Mouse (Mus musculus) megakaryocyte, embryonic 14.5 days (primary cell): ENCODE measurements at regions not wholly inside any gene's neighbourhood (a gene's known extent, or its start where the extent isn't known, plus 50 kb on each side); places are given as distances from the start of the nearest gene placed in this dataset.

Experiments
- H3K27me3 ChIP-seq: replicated peaks from 2 replicates; pipeline ENCODE3; 2012; ENCODE audit warnings: inconsistent platforms
- H3K36me3 ChIP-seq: replicated peaks from 2 replicates; pipeline ENCODE3; 2012; ENCODE audit warnings: low read length, inconsistent platforms, mixed read lengths
- H3K4me1 ChIP-seq: 2 replicates; pipeline ENCODE4 v1.6.1; 2012; ENCODE audit warnings: inconsistent platforms
- H3K4me3 ChIP-seq: replicated peaks from 2 replicates; pipeline ENCODE3; 2012; ENCODE audit warnings: moderate library complexity, mild to moderate bottlenecking, inconsistent platforms
- H3K9me3 ChIP-seq: 2 replicates; pipeline ENCODE4 v1.6.1; 2012; ENCODE audit warnings: inconsistent platforms
- FLI1 ChIP-seq: IDR thresholded peaks from 2 replicates; pipeline ENCODE4 v1.6.1; 2012; ENCODE audit warnings: low read length, inconsistent platforms, mixed read lengths
- GATA1 ChIP-seq: IDR thresholded peaks from 3 replicates; pipeline ENCODE4 v1.6.1; 2012; ENCODE audit warnings: mixed read lengths, low read length, inconsistent platforms, borderline replicate concordance

DNA sequence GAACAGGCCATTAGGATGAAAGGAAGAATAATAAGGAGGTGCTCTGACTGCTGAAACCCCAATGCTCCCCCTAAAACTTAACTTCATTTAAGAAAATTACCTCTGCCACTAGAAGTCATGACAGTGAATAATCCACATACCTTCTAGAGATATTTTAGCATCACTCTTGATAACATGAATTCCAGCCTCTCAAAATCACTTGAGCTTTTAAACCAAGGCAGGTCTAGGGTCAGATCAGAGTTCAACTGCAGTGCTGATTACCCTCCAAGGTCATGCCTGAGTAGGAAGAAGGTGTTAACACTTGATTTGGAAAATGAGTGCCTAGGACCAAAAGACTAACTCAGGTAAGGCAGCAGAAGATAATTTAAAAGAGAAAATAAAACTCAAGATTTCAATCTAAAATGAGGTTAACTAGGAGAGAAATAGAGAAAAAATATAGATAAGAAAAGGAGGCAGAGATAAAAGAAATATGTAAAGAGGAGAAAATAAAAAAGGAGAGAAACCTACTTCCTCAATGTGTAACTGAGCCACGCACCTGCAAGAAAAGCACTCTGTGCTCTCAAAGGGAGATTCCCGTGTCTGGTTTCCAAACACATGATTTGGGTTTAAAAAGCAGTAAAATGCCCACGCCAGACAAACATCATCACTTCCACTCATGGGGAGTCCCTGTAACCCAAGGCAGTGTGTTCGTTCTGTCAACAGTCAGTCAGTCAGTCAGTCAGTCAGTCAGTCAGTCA is 229.8 kb downstream of the Trib2 start:
- no peaks in the 10 kb centered on the region for H3K27me3 ChIP-seq
- no peaks in the 10 kb centered on the region for H3K36me3 ChIP-seq
- H3K9me3 ChIP-seq, result no peaks in the 10 kb centered on the region
- TF ChIP-seq FLI1, result no peak
- TF ChIP-seq GATA1, result no peak
- H3K4me3 ChIP-seq, result no peak overlapping the region
- H3K4me1 ChIP-seq, result no peaks in the 10 kb centered on the region

DNA sequence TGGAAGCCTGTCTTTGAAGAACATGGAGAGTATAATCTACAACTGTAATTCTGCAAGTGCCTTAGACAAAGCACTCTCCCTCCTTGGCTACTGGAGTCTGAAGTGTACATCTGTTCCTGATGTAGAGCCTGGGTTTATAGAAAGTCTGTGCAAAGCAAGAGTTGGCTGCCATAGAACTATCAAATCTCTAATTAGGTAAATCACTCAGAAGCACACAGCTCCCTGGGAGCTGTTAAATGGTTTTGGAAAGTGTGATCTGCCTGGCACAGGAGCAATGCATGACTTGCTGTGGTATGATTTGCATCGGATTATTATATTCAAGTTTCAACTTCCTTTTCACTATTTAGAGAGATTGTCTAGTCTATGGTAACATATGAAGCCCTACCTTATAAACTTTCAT is 230.9 kb downstream of the Trib2 start:
- Histone ChIP-seq H3K36me3 (no peaks in the 10 kb centered on the region), H3K27me3 (no peaks in the 10 kb centered on the region), H3K4me3 (no peak overlapping the region), H3K4me1 (no peaks in the 10 kb centered on the region), H3K9me3 (no peaks in the 10 kb centered on the region)
- no peak for TF ChIP-seq GATA1
- TF ChIP-seq FLI1, result no peak

DNA sequence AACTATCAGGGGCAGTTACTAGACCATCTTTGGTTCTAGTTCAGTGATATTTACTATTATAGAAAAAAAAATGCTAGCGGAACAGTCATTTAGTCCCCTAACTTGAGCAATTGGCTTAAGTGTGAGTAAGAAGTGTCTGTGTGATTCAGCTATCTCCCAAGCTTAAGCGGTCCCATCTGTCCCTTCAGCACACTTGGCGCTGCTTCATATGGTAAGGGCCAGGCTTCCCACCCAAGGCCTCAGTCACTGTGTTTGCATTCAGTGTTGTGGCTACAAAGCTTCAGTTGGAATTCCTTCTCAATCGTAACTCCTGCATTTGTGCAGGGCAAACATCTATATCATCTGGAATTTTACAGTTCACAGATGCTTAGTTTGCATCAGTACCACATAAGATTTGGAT is 232.0 kb downstream of the Trib2 start:
- Histone ChIP-seq H3K4me3 (no peak overlapping the region), H3K27me3 (no peaks in the 10 kb centered on the region), H3K36me3 (no peaks in the 10 kb centered on the region), H3K4me1 (no peaks in the 10 kb centered on the region), H3K9me3 (no peaks in the 10 kb centered on the region)
- TF ChIP-seq FLI1 (no peak), GATA1 (no peak)

DNA sequence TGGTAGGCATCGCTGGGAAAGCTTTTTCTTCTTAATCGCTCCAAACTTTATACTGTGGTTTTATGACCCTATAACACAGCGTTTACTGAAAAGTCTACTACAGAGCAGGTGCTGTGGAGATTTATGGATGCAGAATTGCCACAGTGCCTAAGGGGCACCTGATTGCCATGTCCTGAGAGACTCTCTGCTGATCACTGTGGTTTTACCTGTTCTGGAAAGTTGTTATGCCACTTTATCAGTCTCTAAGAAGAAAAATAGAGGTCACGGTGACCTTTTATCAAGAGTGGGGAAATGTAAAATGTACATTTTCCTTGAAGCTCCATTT is 250.0 kb downstream of the Trib2 start:
- no peaks in the 10 kb centered on the region for H3K9me3 ChIP-seq
- H3K4me1 ChIP-seq, result no peaks in the 10 kb centered on the region
- no peak overlapping the region for H3K4me3 ChIP-seq
- H3K36me3 ChIP-seq, result no peaks in the 10 kb centered on the region
- TF ChIP-seq FLI1, result no peak
- TF ChIP-seq GATA1, result no peak
- H3K27me3 ChIP-seq, result no peaks in the 10 kb centered on the region

DNA sequence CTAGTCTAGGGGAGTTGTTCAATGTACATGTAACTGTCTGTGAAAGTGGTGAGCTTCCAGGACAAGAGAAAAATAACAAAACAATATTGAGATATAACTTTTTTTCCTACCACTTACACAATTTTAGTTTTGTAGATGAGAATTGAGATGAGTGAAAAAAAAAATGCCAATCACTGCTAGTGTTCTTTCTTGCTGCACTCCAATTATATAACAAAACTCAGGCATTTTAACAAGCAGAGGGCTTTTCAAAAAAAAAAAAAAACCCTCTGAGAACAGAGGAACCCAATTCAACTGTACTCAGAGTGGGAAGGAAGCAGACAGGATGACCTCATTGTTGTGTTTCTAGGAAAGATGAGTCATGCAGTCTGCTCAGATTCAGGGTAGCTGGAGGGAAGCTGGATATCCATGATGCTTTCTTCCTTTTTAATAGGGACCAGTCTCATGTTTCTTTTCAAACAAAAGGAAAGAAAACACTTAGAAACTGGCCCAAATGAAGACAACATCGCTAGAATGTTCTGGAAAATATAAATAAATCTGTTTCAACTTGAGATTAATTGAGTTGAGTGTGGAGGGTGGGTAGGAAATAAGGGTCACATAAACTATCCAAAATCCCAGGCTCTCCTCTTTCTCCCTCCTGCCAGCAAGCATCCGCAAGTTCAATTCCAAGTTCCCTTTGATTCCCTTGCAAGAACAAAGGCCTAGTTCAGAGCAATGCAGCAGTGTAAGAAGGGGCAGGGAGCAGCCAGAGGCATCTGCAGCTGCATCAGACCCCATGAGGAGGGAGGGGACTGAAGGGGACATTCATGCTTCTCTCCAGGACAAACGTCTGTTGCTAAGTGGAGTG is 250.6 kb downstream of the Trib2 start:
- TF ChIP-seq GATA1, result no peak
- TF ChIP-seq FLI1, result no peak
- no peaks in the 10 kb centered on the region for H3K27me3 ChIP-seq
- H3K9me3 ChIP-seq, result no peaks in the 10 kb centered on the region
- no peaks in the 10 kb centered on the region for H3K36me3 ChIP-seq
- H3K4me1 ChIP-seq, result no peaks in the 10 kb centered on the region
- no peak overlapping the region for H3K4me3 ChIP-seq

DNA sequence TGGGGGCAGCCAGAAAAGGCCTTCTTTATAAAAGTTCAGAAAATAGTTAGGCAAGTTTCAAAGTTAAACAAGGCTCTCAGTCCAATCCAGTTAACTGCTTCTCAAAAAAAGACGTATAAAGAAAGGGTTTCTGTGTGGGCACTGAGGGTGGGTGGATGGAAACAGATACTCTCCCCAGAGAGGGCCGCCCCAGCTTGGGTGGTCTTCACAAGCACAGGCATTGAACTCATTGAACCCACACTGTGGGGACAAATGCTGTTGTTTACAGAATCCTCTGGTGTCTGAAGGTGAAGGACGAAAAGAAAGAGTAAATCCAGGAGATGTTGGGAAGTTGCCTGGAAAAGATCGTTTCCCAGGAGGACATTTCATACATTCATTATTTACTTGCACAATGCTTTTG is 253.9 kb downstream of the Trib2 start:
- no peaks in the 10 kb centered on the region for H3K36me3 ChIP-seq
- no peak overlapping the region for H3K4me3 ChIP-seq
- no peaks in the 10 kb centered on the region for H3K4me1 ChIP-seq
- TF ChIP-seq GATA1, result no peak
- no peak for TF ChIP-seq FLI1
- no peaks in the 10 kb centered on the region for H3K9me3 ChIP-seq
- H3K27me3 ChIP-seq, result no peaks in the 10 kb centered on the region

DNA sequence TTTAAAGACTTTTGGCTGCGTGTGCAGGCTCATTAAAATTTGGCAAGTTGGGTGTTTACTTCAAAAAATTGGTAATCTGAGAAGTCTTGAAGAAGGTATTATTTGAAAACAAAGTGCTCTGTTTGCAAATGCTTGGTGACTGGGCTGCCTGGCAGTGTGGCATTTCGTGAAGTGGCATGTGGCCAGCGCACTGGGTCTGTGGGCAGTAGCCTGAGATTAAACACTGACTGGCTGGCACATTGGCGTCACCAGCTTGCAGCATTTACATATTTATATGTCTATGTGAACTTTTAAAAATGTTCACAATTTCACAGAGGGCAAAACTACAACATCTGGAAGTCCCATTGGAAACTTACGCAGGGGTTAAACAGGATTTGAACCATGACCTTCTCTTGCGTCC is 261.3 kb downstream of the Trib2 start:
- no peaks in the 10 kb centered on the region for H3K4me1 ChIP-seq
- TF ChIP-seq GATA1, result no peak
- no peak for TF ChIP-seq FLI1

DNA sequence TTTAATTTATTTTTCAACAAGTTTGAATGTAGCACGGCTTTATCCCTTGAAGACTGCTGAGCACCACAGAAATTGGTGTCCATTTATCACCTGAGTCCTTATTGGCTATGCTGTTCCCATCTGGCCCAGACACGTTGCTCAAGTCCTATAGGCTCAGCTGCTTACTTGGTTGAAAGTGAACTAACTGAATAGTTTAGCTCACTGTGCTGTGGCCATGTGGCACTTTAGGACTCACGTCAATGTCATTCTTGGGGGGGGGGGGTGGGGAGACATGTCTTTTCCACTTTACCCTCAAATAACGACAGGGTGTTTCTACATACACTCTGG is 263.1 kb downstream of the Trib2 start:
- Histone ChIP-seq H3K4me3 (no peak overlapping the region), H3K36me3 (no peaks in the 10 kb centered on the region), H3K27me3 (no peaks in the 10 kb centered on the region), H3K9me3 (no peaks in the 10 kb centered on the region), H3K4me1 (no peaks in the 10 kb centered on the region)
- TF ChIP-seq FLI1, result no peak
- no peak for TF ChIP-seq GATA1

More for the DNA sequence above, 261.3 kb downstream of the Trib2 start:
- no peaks in the 10 kb centered on the region for H3K36me3 ChIP-seq
- no peaks in the 10 kb centered on the region for H3K27me3 ChIP-seq
- H3K9me3 ChIP-seq, result no peaks in the 10 kb centered on the region
- H3K4me3 ChIP-seq, result no peak overlapping the region

DNA sequence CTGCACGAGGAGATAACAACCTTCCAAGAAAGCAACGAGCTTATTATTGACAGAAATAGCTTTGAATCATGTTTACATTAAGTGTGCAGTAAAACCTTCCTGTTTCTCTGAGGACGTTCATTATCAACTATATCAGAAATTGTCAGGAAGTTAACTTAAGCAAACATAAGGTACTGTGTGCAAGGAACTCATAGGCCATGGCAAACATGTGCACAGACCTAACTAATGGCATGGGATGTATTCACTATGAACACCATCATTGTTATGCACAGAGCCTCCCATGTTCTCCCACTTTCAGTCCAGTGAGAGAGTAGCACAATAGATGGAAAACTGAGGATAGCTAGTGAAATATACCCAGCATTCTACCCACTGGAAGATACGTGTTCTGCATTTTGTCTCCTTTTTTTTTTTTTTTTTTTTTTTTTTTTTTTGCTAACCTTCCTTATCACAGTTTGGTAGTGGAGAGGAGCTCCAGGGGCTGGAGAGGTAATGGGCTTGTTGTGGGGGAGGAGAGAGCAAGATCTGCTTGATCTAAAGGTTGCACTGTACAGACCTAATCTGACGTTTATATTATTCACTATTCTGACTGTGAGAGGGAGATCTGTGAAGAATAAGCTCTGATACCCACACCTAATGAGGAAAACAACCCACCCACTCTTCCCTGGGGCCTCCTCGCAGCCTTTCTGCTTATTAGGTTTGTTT is 263.6 kb downstream of the Trib2 start:
- H3K9me3 ChIP-seq, result no peaks in the 10 kb centered on the region
- H3K27me3 ChIP-seq, result no peaks in the 10 kb centered on the region
- H3K4me1 ChIP-seq, result no peaks in the 10 kb centered on the region
- TF ChIP-seq FLI1, result no peak; the same call in 1 of the 2 replicates
- no peak for TF ChIP-seq GATA1
- H3K36me3 ChIP-seq, result no peaks in the 10 kb centered on the region
- H3K4me3 ChIP-seq, result no peak overlapping the region

DNA sequence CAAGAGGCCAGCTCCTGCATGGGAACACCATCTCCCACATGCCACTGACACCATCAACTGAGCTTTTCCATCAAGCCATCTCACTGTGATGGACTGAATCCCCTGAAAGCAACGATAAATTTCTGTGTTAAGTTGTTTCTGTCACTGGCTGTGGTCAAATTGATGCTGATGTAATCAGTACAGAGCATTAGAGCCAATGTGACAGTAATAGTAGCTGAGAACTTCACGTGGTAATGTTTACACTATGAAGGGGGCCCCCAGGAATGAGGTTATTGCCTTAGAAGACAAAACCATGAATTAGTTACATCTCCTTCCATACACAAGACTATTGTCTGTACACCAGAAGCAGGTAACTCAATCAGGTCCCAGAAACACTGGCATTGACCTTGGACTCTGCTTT is 264.5 kb downstream of the Trib2 start:
- H3K4me3 ChIP-seq, result no peak overlapping the region
- no peaks in the 10 kb centered on the region for H3K4me1 ChIP-seq
- H3K27me3 ChIP-seq, result no peaks in the 10 kb centered on the region
- H3K9me3 ChIP-seq, result no peaks in the 10 kb centered on the region
- TF ChIP-seq GATA1, result no peak
- no peak for TF ChIP-seq FLI1
- H3K36me3 ChIP-seq, result no peaks in the 10 kb centered on the region
